Mouse (Mus musculus) v-Abl transformed pro-B cells (cell line): ENCODE measurements at regions not wholly inside any gene's neighbourhood (a gene's known extent, or its start where the extent isn't known, plus 50 kb on each side); places are given as distances from the start of the nearest gene placed in this dataset.

ENCODE experiments used
- in situ Hi-C, 2 experiments: fragments of 400-800 bp; cut with MboI; formaldehyde crosslinking; loops; one replicate each; pipeline ENCODE4 v1.15.1; 2025; ENCODE audit not compliant: unreplicated experiment in 2 of 2

- in situ Hi-C loops: no loop called here
These were observed 155.3 kb downstream of the Tox3 start for GRCm38 (mm10) chr8:90192856-90193255.

DNA sequence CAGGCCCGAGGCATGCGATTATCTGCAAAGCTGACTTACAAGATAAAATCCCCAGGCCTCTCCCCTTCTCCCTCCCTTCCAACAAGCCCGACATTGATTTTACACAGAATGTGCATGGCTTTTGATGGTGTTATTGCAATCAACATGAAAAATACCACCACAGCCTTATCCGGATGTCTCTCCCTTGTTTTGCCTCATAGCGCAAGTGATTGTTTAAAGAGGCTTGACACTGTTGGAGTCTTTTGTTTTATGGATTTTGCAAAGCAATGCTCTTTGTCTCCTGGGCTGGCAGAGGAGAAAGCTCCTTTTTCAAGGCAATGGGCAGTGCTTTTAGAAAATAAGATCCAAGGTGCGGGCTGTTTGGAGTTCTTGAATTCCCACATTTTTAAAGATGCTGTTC lies 165.3 kb downstream of the Tox3 start:
- in situ Hi-C loops: no loop called here

DNA sequence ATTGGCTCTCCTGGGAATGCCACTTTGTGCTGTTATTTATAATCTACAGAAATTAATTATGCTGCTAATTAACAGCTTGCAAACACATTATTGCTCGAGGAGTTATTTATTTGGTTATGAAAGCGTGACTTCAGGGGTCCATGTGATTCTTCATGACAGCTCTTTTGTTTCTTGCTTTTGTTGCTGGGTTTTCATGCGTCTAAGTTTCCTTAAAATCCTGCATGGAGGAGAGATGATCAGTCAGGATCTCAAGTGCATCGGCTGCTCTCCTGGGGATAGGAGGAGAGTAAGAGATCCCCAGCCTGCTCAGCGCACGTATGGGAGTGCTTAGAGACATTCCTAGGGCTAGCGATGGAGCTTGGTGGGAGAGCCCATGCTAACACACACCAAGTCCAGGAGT lies 171.4 kb downstream of the Tox3 start:
- in situ Hi-C loops: no loop called here

- in situ Hi-C loops: no loop called here
These were observed 171.8 kb downstream of the Tox3 start for GRCm38 (mm10) chr8:90176335-90176734.

DNA sequence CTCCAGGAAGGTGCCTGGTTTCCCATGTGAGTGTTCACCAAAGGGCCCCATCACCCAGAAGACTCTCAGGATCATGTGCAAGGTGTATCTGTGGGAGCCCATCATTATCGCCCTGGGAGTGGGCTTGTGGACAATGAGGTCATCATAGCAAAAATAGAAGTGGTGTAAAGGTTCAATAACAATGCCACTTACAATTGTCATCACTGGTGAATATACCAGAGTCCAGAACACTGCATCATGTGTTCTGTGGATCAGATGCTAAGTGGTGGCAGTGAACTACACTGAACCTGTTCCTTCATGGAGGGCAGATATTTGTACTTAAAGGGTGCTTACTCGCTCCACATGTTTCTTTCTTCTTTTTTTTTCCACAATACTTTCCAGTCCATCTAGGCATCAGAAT lies 181.5 kb downstream of the Tox3 start:
- in situ Hi-C loops: no loop called here

DNA sequence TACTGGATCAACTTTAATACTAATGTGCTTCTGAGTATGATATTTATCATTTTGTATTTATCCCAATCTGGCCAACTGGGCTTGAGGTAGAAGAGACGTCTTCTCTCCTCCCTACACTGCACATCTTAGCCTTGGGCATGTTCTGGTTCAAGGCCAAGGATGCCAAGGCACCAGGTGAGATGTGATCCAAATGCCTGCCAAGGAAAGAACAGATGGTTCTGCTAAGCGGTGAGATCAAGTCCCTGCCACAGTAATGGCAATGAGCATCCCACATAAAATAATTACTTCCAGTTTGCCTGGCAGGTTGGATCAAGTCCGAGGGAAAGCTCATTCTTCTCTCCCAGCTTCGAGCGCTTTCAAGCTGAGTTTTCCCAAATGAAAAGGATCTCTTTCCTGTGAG lies 196.7 kb downstream of the Tox3 start:
- in situ Hi-C loops: no loop called here

GRCm38 (mm10) chr8:90149903-90150302 lies 198.2 kb downstream of the Tox3 start:
- in situ Hi-C loops: no loop called here

DNA sequence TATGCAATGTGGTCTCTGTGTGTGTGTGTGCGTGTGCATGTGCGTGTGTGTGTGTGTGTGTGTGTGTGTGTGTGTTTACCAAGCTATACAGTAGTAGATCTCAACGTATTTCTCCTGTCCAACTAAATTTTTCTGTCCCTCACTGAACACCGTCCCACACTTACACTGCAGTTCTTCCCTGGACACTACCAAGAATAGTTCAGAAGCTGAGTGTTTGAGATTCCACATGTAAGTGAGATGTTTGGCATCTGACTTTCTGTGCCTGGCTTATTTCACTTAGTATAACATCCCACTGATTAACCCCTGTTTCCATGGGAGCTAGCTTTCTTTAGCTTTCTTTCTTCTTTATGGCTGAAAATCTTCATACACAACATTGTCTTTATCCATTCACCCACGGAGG lies 213.5 kb downstream of the Tox3 start:
- in situ Hi-C loops: no loop called here

DNA sequence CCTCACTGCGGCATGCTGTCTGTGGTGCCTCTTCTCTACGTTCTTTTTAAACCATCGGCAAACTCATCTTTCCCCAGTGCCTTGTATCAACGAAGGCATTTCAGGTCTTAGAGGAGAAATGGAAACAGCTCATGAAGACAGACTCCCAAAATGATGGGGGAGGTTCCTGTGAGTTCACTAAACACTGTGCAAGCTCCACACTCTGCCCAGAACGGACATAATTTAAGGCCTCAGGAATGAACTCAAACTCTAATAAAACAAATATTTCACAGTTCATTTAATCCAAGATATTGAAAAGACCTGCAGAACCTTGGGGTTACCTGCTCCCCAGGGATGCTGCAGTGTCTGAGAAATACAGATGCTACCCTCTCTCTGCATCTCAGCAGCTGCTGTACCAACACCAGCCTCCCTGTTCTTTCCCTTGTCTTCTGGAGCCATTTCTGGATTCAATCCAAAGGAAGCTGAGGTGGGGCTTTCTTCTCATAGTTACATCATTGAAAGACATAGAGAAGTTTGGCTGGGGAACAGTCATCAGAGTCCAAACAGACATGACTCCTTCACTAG lies 217.4 kb downstream of the Tox3 start:
- in situ Hi-C loops: no loop called here

DNA sequence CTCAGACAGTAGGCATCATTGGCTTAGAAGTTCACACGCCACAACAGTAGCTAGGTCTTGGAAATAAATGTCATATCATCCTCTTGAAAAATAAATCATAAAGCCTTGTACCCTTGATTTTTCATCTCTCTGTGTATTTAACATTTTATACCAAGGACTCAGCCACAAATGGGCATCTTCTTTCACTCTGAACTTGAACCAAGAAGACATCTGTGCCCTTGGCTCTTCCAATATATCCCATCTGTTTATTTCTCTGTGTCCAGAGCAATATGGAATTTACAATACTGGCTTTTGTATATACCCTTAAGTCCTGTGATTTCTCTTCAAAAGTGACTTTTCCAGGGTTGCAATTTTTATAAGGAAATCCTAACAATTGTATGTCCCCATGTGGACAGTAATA lies 222.7 kb downstream of the Tox3 start:
- in situ Hi-C loops: no loop called here

DNA sequence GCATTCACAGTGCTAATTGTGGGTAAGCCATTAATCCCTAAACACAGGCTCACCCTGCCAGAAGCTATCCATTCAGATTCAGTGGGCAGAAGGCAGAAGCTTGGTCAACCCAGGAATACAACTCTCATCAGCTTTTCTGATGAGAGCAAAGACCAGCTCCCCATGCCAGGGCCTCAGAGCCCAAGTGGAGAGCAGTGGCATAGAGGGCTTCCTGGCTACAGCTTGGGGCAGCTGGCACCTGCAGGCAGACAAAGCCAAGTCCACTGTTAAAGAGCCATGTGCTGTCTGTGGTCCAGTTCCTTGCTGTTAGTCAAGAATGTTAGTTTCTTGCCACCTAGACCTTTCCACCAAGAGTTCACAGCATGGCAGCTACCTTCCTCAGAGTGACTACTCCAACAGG lies 225.0 kb downstream of the Tox3 start:
- in situ Hi-C loops: no loop called here

DNA sequence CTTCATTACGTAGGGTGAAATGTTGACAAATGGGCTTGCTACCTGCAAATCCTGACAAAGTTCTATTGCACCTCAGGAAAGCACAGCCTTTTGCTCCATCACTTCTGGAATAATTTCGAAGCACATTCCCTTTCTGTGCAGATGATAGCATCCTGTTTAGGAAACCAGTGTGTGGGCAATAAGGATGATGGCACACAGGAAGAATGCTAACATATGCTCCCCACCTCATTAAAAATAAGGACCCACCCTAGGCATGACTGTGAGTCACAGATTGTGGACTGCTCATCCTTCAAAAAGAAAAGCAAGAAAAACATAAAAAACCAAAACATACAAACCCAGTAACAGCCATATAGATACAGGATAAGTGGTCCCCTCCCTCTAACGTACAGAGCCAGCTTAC lies 226.2 kb downstream of the Tox3 start:
- in situ Hi-C loops: no loop called here

DNA sequence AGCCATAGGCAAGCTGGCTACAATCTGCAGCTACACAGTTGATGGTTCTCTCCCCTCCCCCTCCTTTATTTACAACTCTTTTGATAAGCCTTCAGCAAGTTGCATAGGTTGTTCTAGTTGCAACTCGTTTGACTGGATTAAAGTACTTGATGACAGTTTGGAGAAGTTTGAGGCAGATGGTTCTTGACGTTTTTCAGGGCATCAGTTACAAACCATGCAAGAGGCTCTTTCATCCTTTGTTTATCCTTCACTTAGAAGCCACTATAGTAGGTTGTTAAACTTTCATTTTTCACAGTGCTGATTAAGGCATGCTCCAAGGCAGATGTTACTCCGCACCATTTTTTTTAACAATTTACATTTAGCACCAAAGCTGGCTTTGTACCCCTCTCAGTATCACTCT lies 227.1 kb downstream of the Tox3 start:
- in situ Hi-C loops: no loop called here

- in situ Hi-C loops: no loop called here
These were observed 232.7 kb downstream of the Tox3 start for GRCm38 (mm10) chr8:90115436-90115835.

DNA sequence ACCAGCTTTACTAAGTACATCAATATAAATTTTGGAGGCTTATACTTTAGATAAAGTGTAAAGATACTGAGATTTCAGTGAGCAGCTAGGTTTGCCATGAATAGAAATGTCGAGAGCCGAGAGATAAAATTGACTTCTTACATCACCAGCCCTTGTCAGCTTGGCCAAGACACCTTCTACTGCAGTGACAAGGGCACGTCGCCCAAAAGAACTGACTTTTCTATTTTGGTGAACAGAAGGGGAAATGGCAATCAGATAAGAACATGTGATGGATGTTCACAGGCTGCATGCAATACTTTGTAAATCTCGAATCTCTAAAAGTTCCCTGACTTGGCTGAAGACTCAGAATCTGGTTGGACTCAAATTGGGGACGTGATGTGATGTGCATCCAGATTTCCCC lies 247.6 kb downstream of the Tox3 start:
- in situ Hi-C loops: no loop called here

DNA sequence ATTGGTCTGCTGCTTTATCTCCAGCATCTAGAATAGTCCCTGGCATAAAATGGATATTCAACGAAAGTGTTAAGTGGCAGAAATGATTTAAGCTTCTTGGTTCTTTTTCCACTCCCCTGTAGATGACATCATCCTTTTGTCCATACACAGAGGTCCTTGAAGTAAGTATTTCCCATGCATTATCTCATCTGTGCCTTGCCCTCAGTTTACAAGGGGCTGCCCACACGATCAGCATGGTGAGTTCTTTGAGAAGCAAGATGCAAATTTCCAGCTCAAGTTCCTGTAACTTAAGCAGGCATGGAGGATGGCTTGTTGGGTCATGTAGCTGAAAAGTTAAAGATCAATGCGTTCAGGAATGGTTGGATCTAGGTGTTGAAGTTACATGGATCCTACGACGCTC lies 265.5 kb downstream of the Tox3 start:
- in situ Hi-C loops: no loop called here

GRCm38 (mm10) chr8:90076381-90076780 lies 271.8 kb downstream of the Tox3 start:
- in situ Hi-C loops: no loop called here

- in situ Hi-C loops: no loop called here
These were observed 272.3 kb downstream of the Tox3 start for GRCm38 (mm10) chr8:90075796-90076195.

DNA sequence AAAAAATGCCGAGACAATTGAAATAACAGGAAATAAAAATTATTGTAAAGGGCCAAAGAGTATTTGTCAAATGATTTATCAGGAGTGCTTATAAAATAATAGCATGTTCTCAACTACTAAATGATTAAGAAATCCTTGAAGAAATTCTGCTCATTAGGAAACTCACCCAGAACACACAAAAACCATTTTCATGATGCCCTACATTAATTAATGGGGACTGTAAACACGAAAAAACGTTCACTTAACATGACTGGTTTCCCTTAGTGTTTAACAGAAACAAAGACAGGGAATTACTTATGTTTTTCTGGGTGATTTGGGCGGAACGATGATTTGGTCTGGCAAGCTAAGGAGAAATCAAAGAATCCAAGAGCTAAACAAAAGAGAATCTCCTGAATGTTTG lies 278.1 kb downstream of the Tox3 start:
- in situ Hi-C loops: no loop called here

DNA sequence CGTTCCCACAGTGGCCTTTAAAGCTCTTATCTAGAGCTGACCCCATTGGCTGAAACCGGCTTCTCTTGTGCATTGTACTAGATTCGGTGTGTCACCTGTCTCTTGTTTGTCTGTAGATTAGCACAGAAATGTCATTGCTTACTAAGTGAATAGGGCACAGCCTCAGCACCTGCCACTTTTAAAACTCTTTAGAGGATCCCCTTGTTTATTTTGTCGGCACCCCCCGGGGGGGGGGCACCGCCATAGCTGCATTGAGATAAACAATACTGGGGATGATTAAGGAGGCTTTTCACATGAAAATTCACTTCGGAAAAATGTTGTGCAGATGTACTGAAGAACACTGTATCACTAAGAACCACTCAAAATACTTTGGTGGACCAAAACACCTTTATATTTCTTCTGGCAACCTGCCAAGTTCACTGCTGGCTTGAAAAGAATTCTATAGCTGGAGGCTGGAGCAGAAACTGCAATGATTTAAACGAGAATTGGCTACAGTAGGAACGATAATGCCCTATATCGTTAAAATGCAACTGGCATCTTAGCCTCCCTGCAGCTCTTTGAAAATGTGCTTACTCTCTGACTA lies 278.6 kb downstream of the Tox3 start:
- in situ Hi-C loops: no loop called here

DNA sequence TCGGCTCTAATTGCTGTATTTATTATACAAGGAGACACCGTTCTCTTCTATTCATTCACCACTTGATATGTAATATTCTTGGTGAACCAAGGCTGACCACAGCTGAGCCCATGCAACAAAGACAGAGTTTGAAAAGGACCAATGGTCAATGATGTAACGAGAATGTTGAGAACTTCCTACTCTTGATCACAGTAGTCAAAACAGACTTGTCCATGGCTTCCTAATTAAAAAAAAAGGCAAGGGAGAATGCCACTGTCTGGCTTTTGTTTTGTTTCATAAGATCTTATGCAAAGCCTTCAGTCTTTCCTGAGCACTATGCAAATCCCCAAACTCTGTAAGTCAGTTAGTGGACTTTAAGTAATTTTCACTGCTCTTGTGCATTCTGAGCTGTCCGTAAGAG lies 279.7 kb downstream of the Tox3 start:
- in situ Hi-C loops: no loop called here

DNA sequence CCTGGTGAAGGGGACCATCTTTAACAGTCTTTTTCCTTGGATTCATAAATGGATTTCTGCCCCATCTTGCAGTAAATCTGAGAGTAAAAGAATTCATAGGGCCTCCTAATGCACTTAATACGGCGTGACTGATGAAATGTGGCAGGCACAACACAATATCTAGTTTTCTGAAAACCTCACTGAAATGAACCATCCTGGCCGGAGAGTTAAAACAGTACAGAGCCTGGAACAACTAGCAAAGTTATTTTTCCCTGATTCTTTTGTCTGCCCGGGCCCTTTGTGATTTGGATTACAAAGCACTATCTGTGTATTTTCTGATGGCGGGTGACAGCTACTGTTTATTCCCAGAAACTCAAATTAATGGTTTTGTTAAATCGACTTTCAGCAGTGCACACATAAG lies 283.8 kb downstream of the Tox3 start:
- in situ Hi-C loops: no loop called here

- in situ Hi-C loops: no loop called here
These were observed 284.9 kb downstream of the Tox3 start for GRCm38 (mm10) chr8:90063291-90063690.
